21 mouse cellular contexts compared by ENCODE assay signal in genomic region chr14:46917136-46917535, GRCm38 (mm10). TPM values are rescaled to one million over a fixed set of nuclear protein-coding genes. Genes with fewer than 3 reads are reported as not detected.
"Had no signal": no experiment of that assay in that cellular context is flagged by ENCODE, and none has a peak within 500 bp of the region (broad histone marks: within the 10 kb centered on the region; RNA-seq: fewer than 3 reads in every experiment).

No protein-coding gene starts in this region.

- H3K27ac ChIP-seq: hindbrain, embryonic 12.5 days; hindbrain, embryonic 14.5 days; intestine, embryonic 15.5 days; layer of hippocampus, adult 2 months; left cerebral cortex, adult 2 months; limb, embryonic 10.5 days; limb, embryonic 12.5 days; liver, embryonic 13.5 days had no signal

- H3K4me3 ChIP-seq: heart, embryonic 12.5 days; hindbrain, embryonic 12.5 days; intestine, embryonic 15.5 days; layer of hippocampus, adult 2 months; left cerebral cortex, adult 2 months; limb, embryonic 10.5 days; limb, embryonic 12.5 days; liver, embryonic 13.5 days had no signal

- H3K9me3 ChIP-seq: heart, embryonic 12.5 days; hindbrain, embryonic 12.5 days; intestine, embryonic 15.5 days; limb, embryonic 10.5 days; limb, embryonic 12.5 days; liver, embryonic 13.5 days had no signal

- H3K4me1 ChIP-seq: intestine, embryonic 15.5 days; limb, embryonic 10.5 days; liver, embryonic 13.5 days had no signal

- H3K27me3 ChIP-seq: heart, embryonic 12.5 days; hindbrain, embryonic 12.5 days; intestine, embryonic 15.5 days; limb, embryonic 12.5 days; liver, embryonic 13.5 days had no signal

- DNase-seq: gastrocnemius, postnatal 14 days; gastrocnemius, postnatal 36 days; heart, adult 18-20 months; heart, postnatal 10 days; heart, postnatal 36 days; kidney, adult 18-20 months; kidney, adult 8-10 months; kidney, postnatal 10 days; kidney, postnatal 25 days; kidney, postnatal 4 days; liver; liver, embryonic 13.5 days had no signal

- H3K36me3 ChIP-seq: heart, embryonic 12.5 days; hindbrain, embryonic 12.5 days; intestine, embryonic 15.5 days; limb, embryonic 10.5 days; limb, embryonic 12.5 days; liver, embryonic 13.5 days had no signal

RNA-seq across cellular contexts. Expression of gene Samd4, which starts 34.5 kb away (rescaled TPM):
- polyA plus RNA-seq: inflammation-experienced regulatory T-cells, adult 6 months had no signal
